Mouse (Mus musculus): ENCODE measurements around the gene Sec1.

GRCm38 (mm10) chr7:45635711-45636688 is 58.2 kb downstream of the Sec1 start:
- TF ChIP-seq POLR2A (IDR thresholded peaks at IDR 0.05; ENCODE audit: insufficient read length, low read depth) (no peak), E2F4 (IDR thresholded peaks at IDR 0.05; ENCODE audit: insufficient read depth) (no peak), TCF12 (IDR thresholded peaks at IDR 0.05; ENCODE audit: insufficient read depth, poor library complexity, severe bottlenecking) (no peak), POLR2AphosphoS2 (IDR thresholded peaks at IDR 0.05; ENCODE audit: insufficient read length, low read depth) (no peak), MYOD1 (IDR thresholded peaks at IDR 0.05; ENCODE audit: control insufficient read depth in 1 of 3, insufficient read length in 2 of 3, low read depth in 2 of 3) (no peak), TCF3 (IDR thresholded peaks at IDR 0.05; ENCODE audit: insufficient read length, low read depth) (no peak), CEBPB (IDR thresholded peaks at IDR 0.05; ENCODE audit: insufficient read depth, poor library complexity, severe bottlenecking) (no peak), USF1 (IDR thresholded peaks at IDR 0.05; ENCODE audit: low read depth) (no peak), MAX (IDR thresholded peaks at IDR 0.05; ENCODE audit: low read depth) (no peak), MYOG (IDR thresholded peaks at IDR 0.05; ENCODE audit: control insufficient read depth in 1 of 3, insufficient read depth in 1 of 3, insufficient read length in 2 of 3, low read depth in 2 of 3) (no peak)

Data from myocyte (in vitro differentiated cells).